ENCODE assay signal across 30 mouse cellular contexts in the genomic region with DNA sequence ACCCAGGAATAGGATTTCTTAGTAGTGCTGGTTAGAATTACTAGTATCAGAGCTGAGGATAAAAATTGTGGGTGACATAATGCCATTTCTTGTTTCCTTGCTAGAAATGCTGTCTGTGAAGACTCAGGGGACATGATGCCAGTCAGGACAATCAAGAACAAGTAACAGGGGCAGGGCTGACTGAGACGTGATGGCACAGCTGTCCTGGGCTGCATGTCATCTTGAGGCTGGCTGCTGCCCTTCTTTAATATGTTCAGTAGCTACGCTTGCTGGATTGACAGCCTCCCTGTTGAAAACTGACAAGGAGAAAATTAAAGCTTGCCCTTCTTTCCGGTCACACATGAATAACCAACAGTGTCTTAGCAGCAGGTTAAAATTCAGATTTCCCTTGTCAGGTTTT. TPM values are rescaled to one million over a fixed set of nuclear protein-coding genes. Genes with fewer than 3 reads are reported as not detected.
A peak's percentile ranks its signal among the peaks of the same experiment; 100 is the strongest.
DNase-seq lines count a peak whose midpoint lies in the region; ATAC-seq and TF ChIP-seq lines count a peak whose summit lies in the region.
"Had no signal": no experiment of that assay in that cellular context is flagged by ENCODE, and none has a peak within 500 bp of the region (broad histone marks: within the 10 kb centered on the region; RNA-seq: fewer than 3 reads in every experiment).

No protein-coding gene starts in this region.

- H3K27ac ChIP-seq in forebrain, embryonic 12.5 days = no peak overlapping the region
- no peak overlapping the region for H3K27ac ChIP-seq in forebrain, embryonic 11.5 days (ENCODE audit: low read depth, low read length)
- H3K27ac ChIP-seq in kidney, adult 2 months (ENCODE audit: insufficient read depth, low read depth, low read length) = no peak overlapping the region
- no peak overlapping the region for H3K27ac ChIP-seq in kidney, embryonic 14.5 days (ENCODE audit: low read depth, low read length)
- H3K27ac ChIP-seq in hindbrain, embryonic 15.5 days (replicated peaks) = no peak overlapping the region
- peak overlapping the region; percentile 39; the same call in 1 of the 2 replicates for H3K27ac ChIP-seq in midbrain, embryonic 15.5 days
- H3K27ac ChIP-seq: embryonic facial prominence, embryonic 10.5 days; embryonic facial prominence, embryonic 15.5 days; liver, embryonic 14.5 days had no signal

- no peak for TF ChIP-seq CTCF in kidney, adult 2 months (conservative IDR thresholded peaks at IDR 0.05; ENCODE audit: insufficient read depth, insufficient read length, low read depth, low read length)

- no peak overlapping the region for H3K4me3 ChIP-seq in forebrain, embryonic 12.5 days (replicated peaks)
- H3K4me3 ChIP-seq in forebrain, embryonic 11.5 days (ENCODE audit: low read depth, low read length) = no peak overlapping the region
- H3K4me3 ChIP-seq in kidney, adult 2 months (ENCODE audit: insufficient read depth, low read depth, low read length) = no peak overlapping the region
- H3K4me3 ChIP-seq in kidney, embryonic 14.5 days (ENCODE audit: low read length) = no peak overlapping the region
- H3K4me3 ChIP-seq in hindbrain, embryonic 15.5 days = no peak overlapping the region
- H3K4me3 ChIP-seq in midbrain, embryonic 15.5 days = no peak overlapping the region
- H3K4me3 ChIP-seq: embryonic facial prominence, embryonic 10.5 days; embryonic facial prominence, embryonic 15.5 days had no signal

- peak; percentile 44; the same call in 1 of the 2 replicates for ATAC-seq in forebrain, embryonic 12.5 days (ENCODE audit: low FRiP score)
- no peak for ATAC-seq in forebrain, embryonic 11.5 days (replicated peaks; ENCODE audit: low FRiP score)
- ATAC-seq in kidney, embryonic 14.5 days (ENCODE audit: low FRiP score, low TSS enrichment) = no peak
- peak; percentile 54; the same call in 1 of the 2 replicates for ATAC-seq in hindbrain, embryonic 15.5 days (ENCODE audit: low FRiP score, low read depth)
- ATAC-seq in midbrain, embryonic 15.5 days (replicated peaks) = peak; percentile 58; the same call in 1 of the 2 replicates
- ATAC-seq: activated CD4-positive, CD25-positive, alpha-beta regulatory T cell, adult 4 months; forebrain, embryonic 14.5 days had no signal

- H3K27me3 ChIP-seq in forebrain, embryonic 12.5 days = no peaks in the 10 kb centered on the region
- H3K27me3 ChIP-seq in forebrain, embryonic 11.5 days (ENCODE audit: control insufficient read depth, insufficient read depth, low read length) = no peaks in the 10 kb centered on the region
- H3K27me3 ChIP-seq in kidney, adult 2 months (replicated peaks; ENCODE audit: control insufficient read depth, insufficient read depth, low read length) = no peaks in the 10 kb centered on the region
- H3K27me3 ChIP-seq in kidney, embryonic 14.5 days (ENCODE audit: control insufficient read depth, insufficient read depth, low read length) = no peaks in the 10 kb centered on the region
- H3K27me3 ChIP-seq in hindbrain, embryonic 15.5 days = no peaks in the 10 kb centered on the region
- no peaks in the 10 kb centered on the region for H3K27me3 ChIP-seq in midbrain, embryonic 15.5 days (replicated peaks)
- H3K27me3 ChIP-seq: CH12.LX; embryonic facial prominence, embryonic 15.5 days had no signal

- 60% methylated on average over 3 of the region's 3 CpGs for WGBS in forebrain, embryonic 12.5 days
- 84% methylated on average over 3 of the region's 3 CpGs for WGBS in forebrain, embryonic 11.5 days
- 63% methylated on average over 3 of the region's 3 CpGs for WGBS in kidney, adult 2 months
- WGBS in kidney, embryonic 14.5 days = 70% methylated on average over 3 of the region's 3 CpGs
- 42% methylated on average over 3 of the region's 3 CpGs for WGBS in hindbrain, embryonic 15.5 days
- 25% methylated on average over 3 of the region's 3 CpGs for WGBS in midbrain, embryonic 15.5 days

- no peak overlapping the region for H3K4me2 ChIP-seq in forebrain, embryonic 12.5 days
- no peak overlapping the region for H3K4me2 ChIP-seq in forebrain, embryonic 11.5 days (ENCODE audit: low read depth, low read length, severe bottlenecking)
- no peak overlapping the region for H3K4me2 ChIP-seq in kidney, embryonic 14.5 days (replicated peaks; ENCODE audit: low read depth, low read length)
- H3K4me2 ChIP-seq in hindbrain, embryonic 15.5 days = no peak overlapping the region
- H3K4me2 ChIP-seq in midbrain, embryonic 15.5 days = no peak overlapping the region
- H3K4me2 ChIP-seq: embryonic facial prominence, embryonic 15.5 days; heart, embryonic 11.5 days had no signal

- H3K9me3 ChIP-seq in forebrain, embryonic 12.5 days = peaks cover 6% of the 10 kb centered on the region
- H3K9me3 ChIP-seq in forebrain, embryonic 11.5 days (ENCODE audit: control insufficient read depth, low read length) = no peaks in the 10 kb centered on the region; the same call in 1 of the 2 replicates
- 0 out of 2 replicates have a peak, but pooled peaks cover 2% of the 10 kb centered on the region for H3K9me3 ChIP-seq in kidney, embryonic 14.5 days (ENCODE audit: control insufficient read depth, low read length)
- no peaks in the 10 kb centered on the region for H3K9me3 ChIP-seq in hindbrain, embryonic 15.5 days
- no peaks in the 10 kb centered on the region for H3K9me3 ChIP-seq in midbrain, embryonic 15.5 days
- H3K9me3 ChIP-seq: embryonic facial prominence, embryonic 15.5 days had no signal

- TF ChIP-seq POLR2A in kidney, adult 2 months (IDR thresholded peaks at IDR 0.05; ENCODE audit: low read depth, low read length) = no peak

- no peaks in the 10 kb centered on the region for H3K36me3 ChIP-seq in forebrain, embryonic 12.5 days (replicated peaks)
- no peaks in the 10 kb centered on the region for H3K36me3 ChIP-seq in forebrain, embryonic 11.5 days (ENCODE audit: control insufficient read depth, insufficient read depth, low read length)
- H3K36me3 ChIP-seq in kidney, adult 2 months (ENCODE audit: control insufficient read depth, insufficient read depth, low read length) = no peaks in the 10 kb centered on the region
- no peaks in the 10 kb centered on the region for H3K36me3 ChIP-seq in kidney, embryonic 14.5 days (ENCODE audit: control insufficient read depth, insufficient read depth, low read length)
- no peaks in the 10 kb centered on the region for H3K36me3 ChIP-seq in hindbrain, embryonic 15.5 days
- H3K36me3 ChIP-seq in midbrain, embryonic 15.5 days (replicated peaks) = no peaks in the 10 kb centered on the region
- H3K36me3 ChIP-seq: embryonic facial prominence, embryonic 10.5 days; embryonic facial prominence, embryonic 15.5 days had no signal

- no peak for DNase-seq in forebrain, embryonic 11.5 days (ENCODE audit: low spot score)
- peak; percentile 16 for DNase-seq in kidney, adult 2 months
- DNase-seq in urinary bladder, postnatal 10 days (ENCODE audit: low spot score) = no peak
- no peak for DNase-seq in layer of hippocampus, postnatal 25 days (ENCODE audit: extremely low spot score in 1 of 2, low spot score in 1 of 2)
- DNase-seq: adrenal gland, adult 8-10 months; cerebellum, adult 2 months; cerebellum, postnatal 14 days; gastrocnemius, postnatal 25 days; heart, adult 18-20 months; heart, postnatal 36 days; kidney, adult 18-20 months; kidney, postnatal 10 days; layer of hippocampus, adult 9-11 months; liver; lung, adult 2 months; lung, postnatal 14 days; right cerebral cortex, postnatal 25 days; spleen, adult 18-20 months; thymus, postnatal 14 days had no signal

- H3K4me1 ChIP-seq in forebrain, embryonic 12.5 days = peaks cover 12% of the 10 kb centered on the region; the same call in 1 of the 2 replicates
- H3K4me1 ChIP-seq in forebrain, embryonic 11.5 days (replicated peaks; ENCODE audit: control insufficient read depth, insufficient read depth, low read length) = no peaks in the 10 kb centered on the region
- H3K4me1 ChIP-seq in kidney, adult 2 months (ENCODE audit: control insufficient read depth, insufficient read depth, low read length) = peaks cover 9% of the 10 kb centered on the region
- no peaks in the 10 kb centered on the region for H3K4me1 ChIP-seq in kidney, embryonic 14.5 days (ENCODE audit: control insufficient read depth, insufficient read depth, low read length)
- H3K4me1 ChIP-seq in hindbrain, embryonic 15.5 days (replicated peaks) = 0 out of 2 replicates have a peak, but pooled peaks cover 14% of the 10 kb centered on the region
- peaks cover 5% of the 10 kb centered on the region for H3K4me1 ChIP-seq in midbrain, embryonic 15.5 days
- H3K4me1 ChIP-seq: embryonic facial prominence, embryonic 15.5 days had no signal

- no peak overlapping the region for H3K9ac ChIP-seq in forebrain, embryonic 12.5 days
- H3K9ac ChIP-seq in forebrain, embryonic 11.5 days (ENCODE audit: low read length) = no peak overlapping the region
- no peak overlapping the region for H3K9ac ChIP-seq in kidney, embryonic 14.5 days (ENCODE audit: low read depth, low read length)
- no peak overlapping the region for H3K9ac ChIP-seq in hindbrain, embryonic 15.5 days
- H3K9ac ChIP-seq in midbrain, embryonic 15.5 days = no peak overlapping the region
- H3K9ac ChIP-seq: embryonic facial prominence, embryonic 15.5 days; liver, embryonic 14.5 days had no signal

RNA-seq across cellular contexts. Expression of gene Cbr4, which starts 51.4 kb away (rescaled TPM):
- 25.1 and 26.8 TPM in 2 replicates for polyA plus RNA-seq in forebrain, embryonic 12.5 days (2016; fragmentation: Nextera tagmentation; extraction: Ambion mirVana)
- 27.9 and 31.0 TPM in 2 replicates for polyA plus RNA-seq in forebrain, embryonic 11.5 days (2014; fragmentation: Nextera tagmentation; extraction: Ambion mirVana)
- 13.3 and 18.1 TPM in 2 replicates for polyA plus RNA-seq in kidney, adult 2 months (2012; rRNA removed)
- polyA plus RNA-seq in kidney, embryonic 14.5 days (2014; fragmentation: Nextera tagmentation; extraction: Ambion mirVana) = 30.6 and 40.2 TPM in 2 replicates
- 17.9 and 19.3 TPM in 2 replicates for polyA plus RNA-seq in hindbrain, embryonic 15.5 days (2015; fragmentation: Nextera tagmentation; extraction: Ambion mirVana)
- 16.1 and 18.6 TPM in 2 replicates for polyA plus RNA-seq in midbrain, embryonic 15.5 days (2015; fragmentation: Nextera tagmentation; extraction: Ambion mirVana)
- total RNA-seq in layer of hippocampus, postnatal 25 days (2021) = 10 to 100 TPM; 22.2 to 24.3 TPM

Comparison
In these comparisons a context has a peak if more than half of its experiments do, and no peak if none do; other contexts are left out.
1. ATAC-seq: peak in forebrain, embryonic 12.5 days (single experiment), hindbrain, embryonic 15.5 days (single experiment) and midbrain, embryonic 15.5 days (single experiment); none in forebrain, embryonic 11.5 days (single experiment) and kidney, embryonic 14.5 days (single experiment).